Mouse (Mus musculus) bone marrow, adult 2 months (tissue): ENCODE data around the gene Rassf1.

ENCODE experiments used
- CTCF ChIP-seq: fragments of 200-500 bp; IDR thresholded peaks from 2 replicates; pipeline ENCODE4 v1.5.1; 2011; ENCODE audit warnings: low read length, control low read depth; ENCODE audit not compliant: control insufficient read depth, insufficient read depth
- POLR2A ChIP-seq: fragments of 200-500 bp; IDR thresholded peaks from 2 replicates; pipeline ENCODE4 v1.6.1; 2011; ENCODE audit warnings: low read depth, mild to moderate bottlenecking, control low read depth, low read length, borderline replicate concordance; ENCODE audit not compliant: control insufficient read depth

DNA sequence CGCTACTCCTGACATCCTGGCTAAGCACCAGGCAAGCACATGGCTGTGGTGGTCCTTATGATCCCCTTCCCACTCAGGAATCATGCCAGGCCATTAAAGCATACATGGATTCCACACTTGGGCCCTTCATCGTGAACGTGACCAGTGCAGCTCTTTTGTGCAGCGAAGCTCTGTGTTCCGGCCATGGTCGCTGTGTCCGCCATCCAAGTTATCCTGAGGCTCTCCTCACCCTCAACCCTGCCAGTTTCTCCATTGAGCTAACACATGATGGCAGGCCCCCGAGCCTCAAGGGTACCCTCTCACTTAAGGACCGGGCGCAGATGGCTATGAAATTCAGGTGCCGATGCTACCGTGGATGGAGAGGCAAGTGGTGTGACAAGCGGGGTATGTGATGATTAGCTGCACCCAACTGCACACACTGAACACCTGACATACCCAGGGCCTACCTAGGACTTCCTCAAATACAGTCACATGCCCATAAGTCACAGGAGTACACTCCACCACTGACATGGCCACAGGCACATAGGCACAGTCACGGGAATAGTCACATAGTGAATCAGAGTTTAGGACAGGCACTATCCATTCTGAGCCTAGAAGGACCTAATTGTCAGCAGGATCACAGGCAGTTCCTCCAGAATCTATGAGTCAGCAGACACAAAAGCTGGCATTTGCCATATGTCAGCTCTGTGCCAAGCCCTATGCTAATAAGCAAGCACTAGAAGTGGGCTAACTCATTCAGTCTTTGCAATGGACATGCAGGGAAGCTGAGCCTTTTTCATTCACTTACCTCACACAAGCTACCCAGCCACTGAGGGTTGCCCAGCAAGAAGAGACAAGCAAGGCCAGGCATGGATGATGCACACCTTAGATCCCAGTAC is 27.9 kb downstream of the Rassf1 start:
- TF ChIP-seq POLR2A (no peak), CTCF (no peak)
